Mouse (Mus musculus): ENCODE measurements at regions not wholly inside any gene's neighbourhood (a gene's known extent, or its start where the extent isn't known, plus 50 kb on each side); places are given as distances from the start of the nearest gene placed in this dataset.

DNA sequence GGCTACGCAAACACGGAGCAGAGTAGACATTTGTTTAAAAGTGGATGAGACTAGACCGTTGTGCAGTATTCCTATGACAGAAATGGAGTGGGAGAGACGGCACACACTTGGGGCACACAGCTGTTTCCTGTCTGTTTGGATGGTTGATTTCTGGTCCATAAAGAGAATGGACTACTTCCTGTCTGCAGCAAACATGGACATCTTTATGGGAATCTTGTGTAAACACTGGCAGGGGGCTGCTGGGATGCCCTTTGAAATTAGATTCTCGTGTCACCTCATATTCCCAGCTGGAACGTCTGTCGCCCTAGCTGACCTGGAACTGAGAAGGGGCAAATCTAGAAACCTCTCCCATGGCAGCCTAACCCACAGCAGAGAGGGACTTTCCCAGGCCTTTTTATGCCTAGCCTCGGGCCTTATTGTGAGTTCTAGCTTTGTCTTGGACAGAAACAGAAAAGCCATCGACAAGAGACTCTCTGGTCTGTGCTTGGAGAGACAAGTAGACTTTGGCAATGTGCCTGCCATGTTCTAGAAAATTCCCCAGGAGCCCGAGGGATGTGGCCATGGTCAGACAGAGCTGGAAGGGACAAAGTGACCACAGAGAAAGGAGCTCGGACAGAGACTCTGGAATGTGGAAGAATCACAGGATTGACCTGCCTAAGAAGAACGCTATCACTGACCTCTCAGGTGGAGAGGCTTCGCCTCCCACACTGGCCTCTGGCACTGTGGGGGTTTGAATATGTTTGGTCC, 107.5 kb downstream of the Mis18a start:
- peak in 1 of 2 experiments; percentile 25 for DNase-seq
- intact Hi-C loops (cut with DNase I) = no loop called here

DNA sequence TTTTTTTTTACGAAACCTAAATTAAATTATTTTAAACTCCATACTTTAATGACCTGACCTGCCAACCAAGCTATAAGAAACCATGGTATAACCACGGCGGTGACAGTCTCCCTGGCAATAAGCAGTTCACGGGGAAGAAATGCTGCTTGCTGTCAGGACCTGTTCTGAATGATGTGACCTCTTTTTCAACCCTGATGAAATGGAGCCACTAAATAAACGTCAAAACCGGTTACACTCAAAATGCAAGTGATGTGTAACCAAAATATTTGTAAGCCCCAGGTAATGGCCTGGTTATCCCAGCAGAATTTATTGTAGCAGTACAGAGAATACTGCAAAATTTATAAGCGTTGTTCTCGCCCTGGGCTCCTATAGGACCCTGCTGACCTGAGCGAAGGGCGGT, 111.4 kb downstream of the Mis18a start:
- intact Hi-C loops (cut with DNase I) = no loop called here
- no peak for DNase-seq

DNA sequence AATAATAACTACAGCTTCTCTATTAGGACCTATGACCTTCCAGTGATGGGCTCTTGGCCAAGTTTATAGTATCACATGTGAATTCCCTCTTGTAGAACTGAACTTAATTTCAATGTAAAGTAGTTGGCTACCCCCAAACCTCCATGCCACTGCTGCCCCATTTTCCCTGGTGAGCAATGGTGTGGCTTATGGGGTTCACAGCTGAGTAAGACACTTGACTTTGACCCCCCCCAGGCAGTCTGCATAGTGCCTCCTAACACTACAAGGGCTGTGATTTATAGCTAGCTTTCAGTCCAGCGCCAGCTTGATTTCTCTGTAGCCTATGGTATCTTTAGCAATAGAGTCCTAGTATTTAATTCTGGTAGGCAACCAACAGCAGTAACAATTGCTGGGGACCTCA, 113.1 kb downstream of the Mis18a start:
- intact Hi-C loops (cut with DNase I) = no loop called here
- no peak for DNase-seq

DNA sequence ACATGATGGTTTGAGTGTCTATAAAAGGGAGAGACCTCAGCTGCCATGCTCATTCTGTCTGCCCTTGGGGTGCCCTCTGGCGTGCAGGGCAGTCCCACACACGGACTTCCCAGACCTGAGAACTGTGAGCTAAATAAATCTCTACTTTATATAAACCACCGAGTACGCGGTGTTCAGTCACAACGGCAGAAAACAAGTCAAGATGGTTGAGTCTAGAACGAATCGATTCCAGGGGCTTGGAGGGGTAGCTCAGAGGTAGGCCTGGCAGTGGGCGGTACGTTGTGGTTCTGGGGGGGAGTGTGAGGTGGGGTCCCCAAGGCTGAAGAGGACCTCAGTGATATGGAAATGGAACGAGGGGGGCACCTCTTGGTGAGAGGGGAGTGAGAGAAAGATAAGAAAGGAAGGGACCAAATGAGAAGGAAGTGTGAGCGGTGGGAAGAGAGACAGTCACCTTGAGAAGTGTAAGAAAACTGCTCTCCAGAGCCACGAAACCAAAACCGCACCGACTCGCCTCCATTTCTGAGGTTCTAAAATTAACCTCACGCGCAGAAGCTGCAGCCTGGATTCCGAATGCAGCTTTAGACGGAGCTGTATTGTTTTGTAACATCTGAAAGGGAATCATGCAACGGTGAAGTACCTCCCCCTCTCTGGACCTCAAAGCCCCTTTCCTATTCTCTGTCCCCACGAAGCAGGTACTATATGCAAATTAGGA, 117.0 kb downstream of the Mis18a start:
- intact Hi-C loops (cut with DNase I) = no loop called here
- no peak for DNase-seq

DNA sequence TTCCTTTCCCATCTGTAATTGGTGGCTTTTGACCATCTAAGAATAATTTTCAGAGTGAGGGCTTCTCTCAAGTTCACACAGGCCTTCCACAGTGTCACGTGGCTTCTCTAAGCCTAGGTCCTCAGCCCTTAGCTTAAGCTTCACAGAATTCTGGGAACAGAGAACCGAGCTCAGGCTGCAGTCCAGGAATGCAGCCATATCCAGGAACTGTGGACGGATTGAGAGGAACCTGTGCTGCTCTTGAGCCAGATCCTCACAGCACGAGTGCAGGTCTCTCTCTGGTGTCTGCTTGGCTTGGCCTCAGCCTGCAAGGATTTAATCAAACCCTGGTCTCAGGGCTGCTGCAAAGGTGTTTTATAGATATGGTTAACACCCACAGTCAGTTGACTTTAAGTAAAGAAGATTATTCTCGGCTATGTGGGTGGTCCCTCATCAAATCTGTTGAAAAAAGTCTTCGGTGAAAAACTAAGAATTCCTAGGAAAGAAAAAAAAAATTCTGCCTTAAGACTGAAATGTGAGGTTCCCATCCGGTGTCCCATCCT, 127.8 kb downstream of the Mis18a start:
- no peak for DNase-seq
- intact Hi-C loops (cut with DNase I) = no loop called here

DNA sequence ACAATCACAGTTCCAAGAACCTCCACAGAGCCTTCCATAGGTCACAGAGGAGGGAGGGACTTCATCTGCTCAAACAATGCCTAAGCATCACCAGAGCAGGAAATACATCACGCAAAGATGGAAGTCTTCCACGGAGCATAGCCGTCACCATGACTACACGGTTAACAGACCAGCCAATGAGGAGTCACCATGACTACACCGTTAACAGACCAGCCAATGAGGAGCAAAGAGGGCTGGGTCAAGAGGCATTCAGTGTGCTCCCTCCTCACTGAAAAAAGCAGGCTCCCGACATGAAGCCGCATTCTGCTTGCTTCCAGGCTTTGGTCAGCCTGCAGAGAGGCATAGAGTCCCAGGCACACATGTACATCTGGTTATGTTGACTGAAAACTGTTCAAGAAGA, 128.5 kb downstream of the Mis18a start:
- no peak for DNase-seq
- intact Hi-C loops (cut with DNase I) = no loop called here

DNA sequence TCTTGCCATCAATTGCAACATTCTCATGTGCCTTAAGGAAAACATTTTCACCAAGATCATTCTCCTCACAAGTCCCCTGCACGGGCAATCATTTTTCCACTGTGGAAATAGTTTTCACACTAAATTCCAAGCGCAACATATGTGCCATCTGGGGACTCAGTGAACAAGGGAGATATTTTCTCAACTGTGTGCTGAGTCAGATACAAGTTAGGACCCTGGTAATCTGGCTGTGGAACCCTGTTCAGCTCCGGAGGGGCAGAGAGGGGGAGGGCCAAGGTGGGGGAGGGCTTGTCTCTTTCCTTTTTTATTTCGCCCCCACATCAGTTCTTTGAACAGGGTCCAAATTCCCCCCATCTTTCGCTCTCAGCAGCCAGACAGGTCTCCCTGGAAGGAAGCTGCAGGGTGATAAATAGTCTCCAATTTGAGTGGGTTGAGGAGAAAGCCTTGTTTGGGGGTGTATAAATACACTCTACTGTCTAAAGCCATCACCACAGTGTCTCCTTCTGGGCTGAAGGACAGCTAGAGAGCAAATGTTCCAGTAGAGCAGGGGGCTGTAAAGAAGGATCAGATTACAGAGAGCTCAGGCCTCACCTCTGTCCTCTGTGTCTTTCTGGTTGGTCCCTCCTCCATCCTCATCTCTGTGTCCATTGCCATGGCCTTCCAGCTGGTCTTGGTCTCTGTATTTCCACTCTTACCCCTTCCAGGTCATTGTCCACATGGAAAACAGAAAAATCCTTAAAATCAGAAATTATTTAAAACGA, 134.3 kb downstream of the Mis18a start:
- intact Hi-C loops (cut with DNase I) = no loop called here
- DNase-seq = no peak

DNA sequence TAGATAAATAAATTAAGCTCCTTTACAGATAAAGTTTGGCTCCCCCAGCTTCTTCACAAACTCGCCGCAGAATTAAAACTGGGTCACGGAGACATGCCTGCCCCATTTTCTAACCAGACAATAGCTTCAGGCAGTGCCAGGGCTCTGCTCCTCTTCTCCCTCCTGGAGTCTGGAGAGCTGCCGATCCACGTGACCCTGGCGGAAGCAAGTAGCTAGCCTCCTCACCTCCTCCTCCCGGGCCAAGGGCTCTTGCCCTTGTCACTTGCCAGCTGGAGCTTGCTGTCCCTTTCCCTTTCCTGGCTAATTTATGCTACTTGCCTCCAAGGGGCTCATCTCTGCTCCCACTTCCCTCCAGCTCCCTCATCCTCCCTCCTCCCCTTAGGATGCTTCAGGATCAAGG, 142.0 kb downstream of the Mis18a start:
- intact Hi-C loops (cut with DNase I) = no loop called here

DNA sequence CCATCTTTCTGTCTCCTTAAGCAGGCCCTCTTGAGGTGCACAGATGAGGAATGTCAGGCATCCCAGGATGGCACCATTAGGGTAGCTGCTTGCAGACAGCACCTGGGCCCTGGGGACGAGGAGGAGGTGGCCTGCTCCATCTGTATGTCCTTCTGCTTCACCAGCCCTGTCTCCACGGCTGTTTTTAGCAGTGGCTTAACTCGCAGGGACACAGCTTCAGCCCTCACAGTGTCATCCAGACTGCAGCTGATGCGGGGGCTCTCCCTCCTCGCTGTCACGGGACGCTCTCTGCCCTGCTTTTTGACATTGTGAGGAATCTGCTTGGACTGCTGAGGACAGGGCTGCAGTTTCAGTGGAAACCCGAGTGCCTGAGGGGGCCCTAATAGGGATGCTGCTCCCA, 146.8 kb downstream of the Mis18a start:
- intact Hi-C loops (cut with DNase I) = no loop called here
- DNase-seq = no peak

More for the DNA sequence above, 142.0 kb downstream of the Mis18a start:
- DNase-seq = no peak

DNA sequence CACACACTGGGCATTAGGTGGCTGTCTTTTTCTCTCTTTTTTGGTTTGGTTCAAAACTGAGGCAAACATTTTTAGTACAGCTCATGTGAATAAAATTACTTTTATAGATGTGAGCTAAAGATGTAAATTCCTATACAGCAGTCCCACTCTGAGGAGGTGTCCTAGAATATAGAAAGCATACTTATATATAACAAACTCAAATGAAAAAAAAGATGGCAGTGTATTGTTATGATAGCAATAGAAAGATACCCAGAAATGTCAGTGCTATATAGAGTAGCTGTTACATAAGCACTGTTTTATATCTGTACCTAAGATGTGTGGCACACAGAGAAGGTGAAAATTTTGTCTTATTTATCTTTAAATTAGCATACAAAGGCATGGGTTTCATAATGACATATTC, 156.1 kb downstream of the Mis18a start:
- no peak for DNase-seq
- intact Hi-C loops (cut with DNase I) = no loop called here

DNA sequence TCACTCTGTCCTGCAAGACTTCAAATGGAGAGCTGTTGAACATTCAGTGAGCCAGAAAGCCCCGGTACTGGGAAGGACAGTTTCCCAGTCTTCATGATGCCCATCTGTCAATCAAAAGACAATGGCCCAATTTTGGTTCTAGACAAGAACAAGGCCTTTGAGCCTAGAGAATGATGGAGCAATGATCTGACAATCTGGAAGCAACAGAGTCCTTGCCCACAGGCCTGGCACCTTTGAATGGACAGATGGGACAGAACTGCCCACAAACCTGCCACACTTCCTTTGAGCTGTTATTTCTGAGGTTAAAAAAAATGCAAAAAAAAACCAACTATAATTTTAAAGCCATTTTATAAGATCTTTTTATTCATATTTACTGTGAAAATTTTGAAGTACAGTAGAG, 157.4 kb downstream of the Mis18a start:
- DNase-seq = no peak
- intact Hi-C loops (cut with DNase I) = no loop called here

DNA sequence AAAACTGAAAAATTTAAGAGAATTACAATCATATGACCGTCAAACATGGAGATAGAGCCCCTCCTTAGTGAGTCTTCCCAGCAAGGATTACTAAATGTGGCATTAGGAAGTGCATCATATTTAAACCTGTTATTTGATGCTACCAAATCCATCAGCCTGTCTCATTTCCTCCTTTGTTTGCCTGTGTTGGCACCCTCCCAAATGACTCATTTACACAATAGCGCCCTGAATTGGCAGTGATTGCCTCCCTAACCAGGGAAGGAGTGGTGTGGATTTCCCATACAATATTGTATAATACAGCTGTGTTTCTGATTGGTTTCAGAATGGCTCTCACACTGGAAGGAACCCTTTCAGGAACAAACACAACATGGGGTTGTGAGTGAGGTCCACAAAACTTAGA, 162.0 kb downstream of the Mis18a start:
- DNase-seq = no peak
- intact Hi-C loops (cut with DNase I) = no loop called here

DNA sequence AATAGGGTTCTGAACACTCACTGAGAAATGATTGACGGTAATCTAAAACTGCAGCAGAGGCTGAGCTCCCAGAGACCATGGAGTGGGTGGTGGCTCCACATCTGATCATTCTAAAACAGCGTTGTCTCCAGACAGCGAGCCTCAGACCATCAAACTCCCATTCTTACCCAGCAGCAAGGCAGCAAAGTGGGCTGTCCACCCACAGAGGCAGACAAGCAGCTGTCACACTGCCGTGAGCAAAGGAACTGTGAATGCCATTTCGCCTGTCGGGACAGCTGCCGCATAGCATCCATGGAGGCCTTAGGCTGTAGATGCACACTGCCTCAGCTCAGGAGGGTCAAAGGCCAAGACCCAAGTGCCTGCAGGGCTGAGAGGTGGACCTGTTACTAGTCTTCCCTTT, 167.3 kb downstream of the Hunk start:
- no peak for DNase-seq
- intact Hi-C loops (cut with DNase I) = no loop called here

DNA sequence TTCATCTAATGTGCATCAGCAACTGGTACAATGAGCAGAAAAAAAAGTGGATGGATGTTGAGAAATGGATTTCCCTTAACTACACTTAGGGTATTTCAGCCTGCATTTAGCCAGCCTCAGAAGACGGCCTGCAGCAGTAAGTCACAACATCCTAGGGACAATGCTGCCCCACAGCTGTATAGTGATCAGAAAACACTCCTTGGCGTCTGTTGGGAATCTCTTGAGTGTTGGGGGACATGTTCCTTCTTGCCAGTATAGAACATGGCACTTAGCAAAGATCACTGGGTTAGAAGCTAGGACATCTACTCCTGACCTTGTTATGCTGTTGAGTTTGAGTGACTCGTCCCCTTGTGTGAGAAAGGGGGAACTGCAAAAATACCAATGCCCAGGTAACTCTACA, 165.2 kb downstream of the Hunk start:
- no peak for DNase-seq
- intact Hi-C loops (cut with DNase I) = no loop called here

DNA sequence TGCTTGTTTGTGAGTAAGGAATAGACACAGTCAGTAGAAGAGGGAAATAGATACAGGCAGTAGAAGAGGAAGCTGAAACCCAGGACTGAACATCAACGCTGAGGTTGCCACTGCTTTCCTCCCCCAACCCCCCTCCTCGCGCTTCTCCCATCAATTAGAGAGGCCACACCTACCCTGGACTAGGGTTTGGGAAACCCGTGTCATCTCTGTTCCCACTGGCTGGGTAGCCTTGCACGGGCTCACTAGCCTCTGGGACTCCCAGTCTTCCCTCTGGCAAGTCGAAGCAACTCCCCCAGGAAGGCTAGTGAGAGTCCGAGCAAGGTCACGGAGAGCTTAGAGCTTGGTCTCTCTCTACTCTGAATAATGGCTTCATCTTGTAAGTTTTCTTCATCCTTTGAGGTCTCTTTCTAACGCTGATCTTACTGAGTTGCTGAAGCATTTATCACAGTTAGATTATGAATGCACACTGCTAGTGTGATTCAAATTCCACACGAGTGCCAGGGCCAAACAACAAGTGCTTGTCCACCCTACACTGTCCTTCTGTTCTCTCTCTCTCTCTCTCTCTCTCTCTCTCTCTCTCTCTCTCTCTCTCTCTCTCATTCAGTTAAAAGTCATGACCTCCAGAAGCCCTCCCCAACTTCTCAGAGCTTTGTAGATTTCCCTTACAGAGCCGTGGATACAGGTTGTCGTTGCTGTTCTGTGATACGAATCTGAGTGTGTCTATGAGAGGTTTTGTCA, 164.4 kb downstream of the Hunk start:
- DNase-seq = no peak
- intact Hi-C loops (cut with DNase I) = no loop called here
